Mouse (Mus musculus) olfactory bulb, adult 2 months (tissue): Measurements from ENCODE around the gene Krt14.

Experiments used
- CTCF ChIP-seq: fragments of 200-500 bp; IDR thresholded peaks from 2 replicates; pipeline ENCODE4 v1.5.1; 2012; ENCODE audit warnings: low read depth, mild to moderate bottlenecking, low read length, moderate library complexity; ENCODE audit not compliant: insufficient read depth
- POLR2A ChIP-seq: fragments of 200-500 bp; IDR thresholded peaks from 2 replicates; pipeline ENCODE4 v1.6.1; 2012; ENCODE audit warnings: mild to moderate bottlenecking, low read depth, low read length, moderate library complexity; ENCODE audit not compliant: insufficient read depth

DNA sequence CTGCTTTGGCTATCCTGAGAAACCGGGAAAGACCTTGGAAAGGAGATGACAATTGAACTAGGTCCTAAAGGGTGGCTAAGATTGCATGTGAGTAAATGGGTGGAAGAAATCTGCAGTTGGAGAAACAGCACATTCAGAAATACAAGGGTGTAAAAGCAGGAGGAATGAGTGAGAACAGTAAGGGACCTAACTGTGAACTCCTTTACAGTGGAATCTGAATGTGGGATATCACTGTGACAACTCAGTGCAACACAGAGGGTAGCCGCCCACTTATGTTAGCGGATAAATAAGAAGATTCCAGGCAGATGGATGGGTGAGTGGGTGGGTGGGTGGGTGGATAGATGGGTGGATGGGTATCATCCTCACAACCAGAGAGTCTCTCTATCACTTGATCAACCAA, 15.5 kb downstream of the Krt14 start:
- TF ChIP-seq CTCF: no peak
- no peak for TF ChIP-seq POLR2A
